Mouse (Mus musculus) lung, postnatal 36 days (tissue): Measurements from ENCODE around the gene 4930467E23Rik.
"Not testable (repeated sequence)": the region's sequence is repeated elsewhere in the genome, so short reads cannot be mapped to it uniquely, and the experiment has no call there.

Source experiments
- DNase-seq: peaks from one replicate; pipeline ENCODE4 v3.0.0; 2022; ENCODE audit warnings: mixed read lengths

Gene 4930467E23Rik

GRCm38 (mm10) chr8:19729276-19729675 lies at the start of gene 4930467E23Rik:
Gene 4930467E23Rik, plus strand, starts transcription at chr8:19729576.
- not testable (repeated sequence) for DNase-seq

DNA sequence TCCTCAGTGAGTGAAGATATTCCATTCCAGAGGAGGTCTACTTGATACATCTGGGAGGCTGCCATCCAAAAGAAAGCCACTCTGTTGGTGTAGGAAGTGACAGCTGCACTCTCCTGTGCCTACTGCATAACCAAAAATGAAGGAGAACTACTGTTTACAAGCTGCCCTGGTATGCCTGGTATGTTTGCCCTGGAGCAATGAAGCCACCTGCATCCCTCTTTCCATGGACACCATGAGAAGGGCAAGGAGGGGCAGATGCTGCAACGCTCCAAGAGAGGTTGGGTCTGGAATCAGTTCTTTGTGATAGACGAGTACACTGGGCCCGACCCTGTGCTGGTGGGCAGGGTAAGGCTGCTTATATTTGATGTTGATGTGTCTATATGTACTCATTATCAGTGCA lies 47.1 kb upstream of the 4930467E23Rik start:
- not testable (repeated sequence) for DNase-seq

DNA sequence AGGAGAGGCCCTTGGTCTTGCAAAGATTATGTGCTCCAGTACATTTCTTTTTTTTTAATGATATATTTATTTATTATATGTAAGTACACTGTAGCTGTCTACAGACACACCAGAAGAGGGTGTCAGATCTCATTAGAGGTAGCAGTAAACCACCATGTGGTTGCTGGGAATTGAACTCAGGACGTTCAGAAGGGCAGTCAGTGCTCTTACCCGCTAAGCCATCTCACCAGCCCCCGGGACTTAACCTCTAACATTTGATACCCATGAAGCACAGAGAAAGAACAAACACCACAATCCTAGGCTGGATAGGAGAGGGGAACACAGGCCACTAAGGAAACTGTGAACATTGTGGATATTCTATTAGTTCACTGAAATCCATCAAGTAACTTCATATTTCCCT lies 43.9 kb upstream of the 4930467E23Rik start:
- DNase-seq, result not testable (repeated sequence)

- DNase-seq, result not testable (repeated sequence)
These were observed 40.4 kb upstream of the 4930467E23Rik start for GRCm38 (mm10) chr8:19688802-19689525.

GRCm38 (mm10) chr8:19689745-19690144 lies 39.6 kb upstream of the 4930467E23Rik start:
- DNase-seq, result not testable (repeated sequence)

DNA sequence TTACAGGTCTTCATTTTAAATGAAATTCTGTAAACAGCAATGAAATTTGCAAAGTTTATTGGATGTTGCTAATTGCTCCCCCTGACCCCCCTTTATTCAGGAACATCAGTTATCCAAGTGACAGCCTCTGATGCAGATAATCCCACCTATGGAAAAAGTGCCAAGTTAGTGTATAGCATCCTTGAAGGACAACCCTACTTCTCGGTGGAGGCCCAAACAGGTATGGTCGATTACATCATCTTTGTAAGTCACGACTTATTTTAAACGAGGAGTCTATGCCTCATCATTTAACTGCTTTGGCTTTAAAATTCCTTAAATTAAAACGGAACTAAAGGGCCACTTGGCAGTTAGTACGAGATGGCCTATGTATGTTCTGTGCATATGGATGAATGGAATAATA lies 38.0 kb upstream of the 4930467E23Rik start:
- not testable (repeated sequence) for DNase-seq

- DNase-seq, result not testable (repeated sequence)
These were observed 31.8 kb upstream of the 4930467E23Rik start for GRCm38 (mm10) chr8:19697497-19698077.

GRCm38 (mm10) chr8:19698123-19698522 lies 31.3 kb upstream of the 4930467E23Rik start:
- not testable (repeated sequence) for DNase-seq

GRCm38 (mm10) chr8:19698722-19699121 lies 30.7 kb upstream of the 4930467E23Rik start:
- DNase-seq, result peak; percentile 36

DNA sequence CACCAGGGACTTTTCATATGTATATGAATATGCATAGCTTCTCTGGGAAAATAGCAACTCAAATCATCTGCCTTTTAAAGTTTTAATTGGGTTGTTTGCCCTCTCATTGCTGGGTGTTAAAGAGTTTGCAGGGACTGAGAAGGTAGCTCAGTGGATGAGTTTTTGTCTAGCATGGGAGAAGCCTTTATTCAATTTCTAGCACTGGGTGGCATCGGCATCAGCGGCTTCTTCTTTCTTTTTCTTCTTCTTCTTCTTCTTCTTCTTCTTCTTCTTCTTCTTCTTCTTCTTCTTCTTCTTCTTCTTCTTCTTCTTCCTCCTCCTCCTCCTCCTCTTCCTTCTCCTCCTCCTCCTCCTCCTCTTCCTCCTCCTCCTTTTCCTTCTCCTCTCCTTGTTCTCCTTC lies 28.1 kb upstream of the 4930467E23Rik start:
- not testable (repeated sequence) for DNase-seq

DNA sequence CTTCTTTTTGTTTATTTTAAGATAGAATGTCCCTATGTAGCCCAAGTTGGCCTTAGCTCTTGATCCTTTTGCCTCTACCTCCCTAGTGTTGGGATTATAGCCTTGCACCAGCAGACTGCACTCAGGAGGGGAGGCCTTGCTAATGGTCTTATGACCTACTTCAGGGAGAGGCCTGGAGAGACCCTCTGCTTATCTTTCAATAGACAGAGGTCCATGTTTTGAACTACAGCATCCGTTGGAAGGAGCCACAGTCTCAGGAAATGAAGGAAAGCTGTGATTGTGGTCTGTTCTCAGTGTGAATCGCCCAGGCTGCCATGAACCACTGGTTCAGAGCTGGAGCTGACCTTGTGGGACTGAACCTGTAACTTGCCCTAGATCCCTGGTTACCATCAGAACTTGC lies 27.1 kb upstream of the 4930467E23Rik start:
- not testable (repeated sequence) for DNase-seq

DNA sequence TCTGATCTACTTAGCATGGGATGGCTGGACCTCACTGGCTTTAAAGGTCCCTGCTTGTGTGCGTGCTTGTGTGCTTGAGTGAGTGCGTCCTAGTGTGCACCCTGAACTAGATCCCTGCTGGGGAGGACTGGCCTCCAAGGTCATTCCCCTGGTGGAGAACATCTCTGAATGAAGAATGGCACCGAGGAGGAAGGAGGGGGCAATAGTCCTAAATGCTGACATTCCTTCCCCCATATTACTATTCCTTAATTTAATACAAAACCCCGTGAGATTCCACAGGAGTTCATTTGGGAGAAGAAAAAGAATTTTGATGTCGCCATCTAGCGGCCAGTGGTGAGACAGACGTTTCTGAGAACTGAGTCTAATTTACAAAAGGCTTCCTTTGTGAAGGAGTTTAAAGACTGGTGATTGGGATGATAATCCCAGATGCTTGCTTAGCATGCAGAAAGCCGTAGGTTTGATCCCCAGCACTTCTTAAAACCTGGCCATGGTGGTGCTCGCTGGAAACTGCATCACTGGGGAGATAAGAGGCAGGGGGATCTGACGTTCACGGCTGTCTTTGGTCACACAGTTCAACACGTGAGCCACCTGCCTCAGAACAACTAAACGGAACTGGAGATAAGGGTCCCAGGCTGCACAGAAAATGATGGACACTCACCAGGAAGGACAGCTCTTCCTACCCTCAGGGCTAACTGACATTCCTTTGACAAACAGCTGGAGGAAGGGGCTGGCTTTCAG lies 26.2 kb upstream of the 4930467E23Rik start:
- DNase-seq, result peak; percentile 89

- DNase-seq, result not testable (repeated sequence)
These were observed 25.5 kb upstream of the 4930467E23Rik start for GRCm38 (mm10) chr8:19703906-19704305.

GRCm38 (mm10) chr8:19704441-19705215 lies 24.7 kb upstream of the 4930467E23Rik start:
- DNase-seq, result not testable (repeated sequence)

DNA sequence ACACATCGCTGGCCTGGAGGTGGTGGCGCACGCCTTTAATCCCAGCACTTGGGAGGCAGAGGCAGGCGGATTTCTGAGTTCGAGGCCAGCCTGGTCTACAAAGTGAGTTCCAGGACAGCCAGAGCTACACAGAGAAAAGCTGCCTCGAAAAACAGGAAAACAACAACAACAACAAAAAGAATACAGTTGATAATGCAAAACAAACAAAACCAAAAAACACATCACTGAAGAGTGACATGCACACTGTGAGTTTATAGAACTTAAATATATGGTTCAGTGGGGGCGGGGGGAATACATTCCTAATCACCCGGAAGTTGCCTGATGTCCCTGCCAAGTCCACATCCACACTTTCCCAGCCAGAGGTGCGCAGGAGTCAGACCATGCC lies 24.2 kb upstream of the 4930467E23Rik start:
- DNase-seq, result not testable (repeated sequence)

DNA sequence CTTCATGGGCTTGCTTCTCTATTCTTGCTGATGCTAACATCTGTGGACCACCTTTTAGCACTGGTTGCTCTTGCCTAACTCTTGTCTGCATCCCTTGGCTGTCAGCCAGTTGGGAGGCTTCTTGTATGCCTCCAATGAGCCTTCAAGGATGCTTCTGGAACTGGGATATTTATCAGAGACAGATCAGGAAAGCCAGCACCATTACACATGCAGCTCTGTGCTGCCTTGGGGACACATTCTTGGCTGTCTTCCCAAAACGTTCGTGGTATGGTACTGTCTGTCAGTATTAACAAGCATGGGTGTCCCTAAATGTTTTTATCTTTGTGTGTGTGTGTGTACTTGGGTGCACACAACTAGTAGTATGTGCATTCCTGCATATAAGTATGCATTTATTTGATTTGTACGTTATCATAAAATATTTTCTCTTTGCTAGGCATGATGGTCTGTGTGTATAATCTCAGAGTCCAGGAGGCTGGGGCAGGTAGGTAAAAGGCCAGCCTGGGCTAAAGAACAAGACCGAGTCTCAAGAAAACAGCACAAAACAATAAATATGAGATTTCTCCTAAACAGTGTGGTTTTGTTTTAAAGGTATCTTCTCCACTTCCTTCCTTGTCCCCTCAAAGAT lies 23.2 kb upstream of the 4930467E23Rik start:
- not testable (repeated sequence) for DNase-seq

DNA sequence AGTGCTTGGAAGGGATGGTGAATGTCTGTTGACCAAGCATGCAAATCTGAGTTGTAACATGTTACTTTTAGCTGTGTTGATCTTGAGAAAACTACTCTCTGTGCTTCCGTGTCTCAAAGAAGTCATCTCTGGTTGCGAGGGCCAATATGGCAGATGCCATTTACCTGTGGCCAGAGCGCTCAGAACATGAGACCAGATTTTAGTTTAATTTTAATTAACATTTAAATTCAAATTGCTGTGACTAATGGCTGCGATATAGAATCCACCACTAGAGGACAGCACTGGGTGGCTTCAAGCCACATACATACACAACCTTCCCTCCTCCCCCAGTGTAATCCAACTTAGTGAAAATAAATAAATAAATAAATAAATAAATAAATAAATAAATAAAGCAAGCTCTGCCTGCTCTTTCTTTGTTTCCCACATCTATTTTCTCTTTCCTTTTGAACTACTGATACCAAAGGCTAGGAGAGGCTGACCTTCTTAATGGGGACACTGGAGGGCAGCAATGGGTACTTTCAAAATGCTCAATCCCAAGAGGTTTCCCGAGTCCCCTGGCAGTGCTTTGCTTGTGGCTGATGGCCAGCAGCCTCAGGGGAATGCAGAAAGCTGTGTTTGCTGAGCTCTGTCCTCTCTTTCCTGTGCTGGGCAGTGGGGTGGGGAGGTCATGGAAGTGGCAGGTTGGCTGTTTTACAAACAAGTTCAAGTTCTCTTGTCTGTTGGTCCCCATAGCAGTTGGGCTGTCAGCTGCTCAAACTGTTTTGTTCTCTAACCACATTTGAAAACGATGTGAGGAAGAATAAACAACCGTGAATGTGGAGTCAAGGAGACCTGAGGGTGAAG lies 22.2 kb upstream of the 4930467E23Rik start:
- peak; percentile 97 for DNase-seq

DNA sequence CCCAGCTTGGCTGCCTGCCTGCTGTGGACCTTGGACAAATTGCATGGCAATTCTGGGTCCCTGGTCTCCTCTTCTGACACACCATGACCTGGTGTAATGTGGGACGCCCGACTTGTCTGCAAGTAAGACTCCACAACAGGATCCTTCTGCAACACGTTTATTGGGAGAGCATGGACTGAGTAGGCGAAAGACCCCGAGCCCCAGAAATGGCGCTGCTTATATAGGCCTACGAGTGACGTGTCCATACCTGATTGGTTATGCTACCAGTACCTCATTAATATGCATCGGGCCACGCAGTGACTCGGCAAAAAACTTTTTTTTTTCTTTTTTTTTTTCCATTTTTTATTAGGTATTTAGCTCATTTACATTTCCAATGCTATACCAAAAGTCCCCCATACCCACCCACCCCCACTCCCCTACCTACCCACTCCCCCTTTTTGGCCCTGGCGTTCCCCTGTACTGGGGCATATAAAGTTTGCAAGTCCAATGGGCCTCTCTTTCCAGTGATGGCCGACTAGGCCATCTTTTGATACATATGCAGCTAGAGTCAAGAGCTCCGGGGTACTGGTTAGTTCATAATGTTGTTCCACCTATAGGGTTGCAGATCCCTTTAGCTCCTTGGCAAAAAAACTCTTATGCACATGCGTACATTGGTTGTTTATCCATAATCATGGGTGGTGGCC lies 21.5 kb upstream of the 4930467E23Rik start:
- not testable (repeated sequence) for DNase-seq

GRCm38 (mm10) chr8:19708976-19709375 lies 20.4 kb upstream of the 4930467E23Rik start:
- not testable (repeated sequence) for DNase-seq

GRCm38 (mm10) chr8:19709488-19709887 lies 19.9 kb upstream of the 4930467E23Rik start:
- DNase-seq, result not testable (repeated sequence)
